Mouse (Mus musculus) stomach, postnatal 0 days (tissue): ENCODE measurements around the gene Sigmar1. TPM values are rescaled to one million over a fixed set of nuclear protein-coding genes. Genes with fewer than 3 reads are reported as not detected.
"Not testable (repeated sequence)": the region's sequence is repeated elsewhere in the genome, so short reads cannot be mapped to it uniquely, and the experiment has no call there.

Experiments used
- ATAC-seq: fragments of 200-750 bp; cut with Nextera tagmentation; 2 replicates; pipeline ENCODE4 v1.8.0; 2017; ENCODE audit not compliant: low FRiP score, low TSS enrichment
- DNase-seq: peaks from one replicate; pipeline ENCODE4 v3.0.0-alpha.2; 2016; ENCODE audit warnings: low spot score
- H3K27ac ChIP-seq: fragments of 300-500 bp; sonication (generic); replicated peaks from 2 replicates; pipeline ENCODE4 v1.5.1; 2014; ENCODE audit warnings: mild to moderate bottlenecking, control low read depth
- H3K27me3 ChIP-seq: fragments of 300-500 bp; sonication (generic); 2 replicates; pipeline ENCODE4 v1.6.1; 2014; ENCODE audit warnings: low read length; ENCODE audit not compliant: control insufficient read depth, insufficient read depth
- H3K36me3 ChIP-seq: fragments of 300-500 bp; sonication (generic); 2 replicates; pipeline ENCODE4 v1.6.1; 2014; ENCODE audit warnings: low read length, mixed read lengths; ENCODE audit not compliant: control insufficient read depth, insufficient read depth
- H3K4me1 ChIP-seq: fragments of 300-500 bp; sonication (generic); replicated peaks from 2 replicates; pipeline ENCODE4 v1.6.1; 2014; ENCODE audit warnings: antibody characterized with exemption; ENCODE audit not compliant: control insufficient read depth, insufficient read depth
- H3K4me2 ChIP-seq: fragments of 300-500 bp; sonication (generic); replicated peaks from 2 replicates; pipeline ENCODE4 v1.6.1; 2014; ENCODE audit warnings: low read depth, mild to moderate bottlenecking, control low read depth, moderate library complexity
- H3K4me3 ChIP-seq: fragments of 300-500 bp; sonication (generic); 2 replicates; pipeline ENCODE4 v1.5.1; 2014; ENCODE audit warnings: low read depth, low read length, control low read depth
- H3K9ac ChIP-seq: fragments of 300-500 bp; sonication (generic); 2 replicates; pipeline ENCODE4 v1.6.1; 2014; ENCODE audit warnings: mild to moderate bottlenecking, low read length, control low read depth, mixed read lengths
- H3K9me3 ChIP-seq: fragments of 300-500 bp; sonication (generic); 2 replicates; pipeline ENCODE4 v1.6.1; 2016; ENCODE audit warnings: low read length; ENCODE audit not compliant: control insufficient read depth
- CTCF ChIP-seq: IDR thresholded peaks from 2 replicates; pipeline ENCODE4 v1.5.1; 2016; ENCODE audit warnings: antibody characterized with exemption, low read depth, mild to moderate bottlenecking, moderate library complexity
- EP300 ChIP-seq: optimal IDR thresholded peaks from 2 replicates; pipeline ENCODE3; 2016; ENCODE audit warnings: antibody characterized with exemption
- WGBS: fragments of 180-500 bp; shearing (Covaris S2); extraction: QIAGEN DNeasy Blood & Tissue Kit; methylation state at CpG from one replicate; pipeline ENCODE4 v1.1.7; 2014; 5-methylcytosine and 5-hydroxymethylcytosine counted together
- polyA plus RNA-seq: library from polyadenylated mRNA; unstranded; fragments of >200 nt; fragmentation: Nextera tagmentation; extraction: Ambion mirVana; gene quantifications from 2 replicates; pipeline ENCODE4 v1.2.1, GENCODE M21; 2015

Sigmar1 gene
- polyA plus RNA-seq, result 41.6 and 43.9 TPM in 2 replicates

GRCm38 (mm10) chr4:41755338-41756305 lies at the start of gene Sigmar1:
Sigmar1 (minus strand) TSS chr4:41756157.
- peak within 1 kb of the TSS; percentile 72 for H3K4me3 ChIP-seq
- no peaks in the 10 kb centered on the region for H3K27me3 ChIP-seq
- peaks cover under 1% of the 10 kb centered on the region; the same call in 1 of the 2 replicates for H3K4me1 ChIP-seq
- ATAC-seq, result peak; percentile 73
- H3K9me3 ChIP-seq, result no peaks in the 10 kb centered on the region
- WGBS, result under 1% methylated on average over 54 of the region's 57 CpGs
- TF ChIP-seq EP300, result no peak
- TF ChIP-seq CTCF, result peak; percentile 93
- peak within 1 kb of the TSS; percentile 82 for H3K4me2 ChIP-seq
- peaks cover 5% of the 10 kb centered on the region; the same call in 1 of the 2 replicates for H3K36me3 ChIP-seq
- peak within 1 kb of the TSS; percentile 86 for H3K27ac ChIP-seq
- DNase-seq, result peak; percentile 91
- peak within 1 kb of the TSS; percentile 80 for H3K9ac ChIP-seq

- ATAC-seq, H3K27ac ChIP-seq, DNase-seq, H3K9me3 ChIP-seq, H3K4me1 ChIP-seq, H3K36me3 ChIP-seq, H3K9ac ChIP-seq, H3K4me3 ChIP-seq, H3K27me3 ChIP-seq, H3K4me2 ChIP-seq: not testable (repeated sequence)
- WGBS, result 52% methylated on average over 3 of the region's 3 CpGs
These were observed 27.2 kb upstream of the Sigmar1 start for GRCm38 (mm10) chr4:41783197-41783596.

- not testable (repeated sequence) for H3K9me3 ChIP-seq, H3K36me3 ChIP-seq, H3K9ac ChIP-seq, DNase-seq, H3K27me3 ChIP-seq, H3K4me1 ChIP-seq, ATAC-seq, H3K4me3 ChIP-seq, H3K4me2 ChIP-seq, H3K27ac ChIP-seq
- 43% methylated on average over 4 of the region's 4 CpGs for WGBS
These were observed 26.8 kb upstream of the Sigmar1 start for GRCm38 (mm10) chr4:41782711-41783110.

- H3K4me2 ChIP-seq, DNase-seq: not testable (repeated sequence)
These were observed 26.0 kb upstream of the Sigmar1 start for GRCm38 (mm10) chr4:41781748-41782485.

GRCm38 (mm10) chr4:41781271-41781670 lies 25.3 kb upstream of the Sigmar1 start:
- ATAC-seq, H3K4me2 ChIP-seq, H3K9me3 ChIP-seq, H3K27me3 ChIP-seq, H3K27ac ChIP-seq, H3K4me1 ChIP-seq, DNase-seq, H3K4me3 ChIP-seq, H3K36me3 ChIP-seq, H3K9ac ChIP-seq: not testable (repeated sequence)
- WGBS, result 23% methylated on average over 5 of the region's 9 CpGs

More at GRCm38 (mm10) chr4:41781748-41782485, 26.0 kb upstream of the Sigmar1 start:
- not testable (repeated sequence) for H3K27me3 ChIP-seq, H3K9me3 ChIP-seq, ATAC-seq, H3K36me3 ChIP-seq, H3K4me3 ChIP-seq, H3K4me1 ChIP-seq, H3K9ac ChIP-seq, H3K27ac ChIP-seq
- 29% methylated on average over 15 of the region's 21 CpGs for WGBS

GRCm38 (mm10) chr4:41775840-41776239 lies 19.9 kb upstream of the Sigmar1 start:
- not testable (repeated sequence) for H3K9ac ChIP-seq, H3K27me3 ChIP-seq, H3K4me1 ChIP-seq, H3K27ac ChIP-seq, ATAC-seq, H3K36me3 ChIP-seq, H3K4me2 ChIP-seq, H3K9me3 ChIP-seq, DNase-seq, H3K4me3 ChIP-seq
- 90% methylated on average over 1 of the region's 1 CpGs for WGBS

GRCm38 (mm10) chr4:41774506-41774905 lies 18.5 kb upstream of the Sigmar1 start:
- not testable (repeated sequence) for H3K27ac ChIP-seq, H3K9me3 ChIP-seq, H3K4me3 ChIP-seq, DNase-seq, H3K4me1 ChIP-seq, H3K9ac ChIP-seq, H3K4me2 ChIP-seq, H3K27me3 ChIP-seq, H3K36me3 ChIP-seq, ATAC-seq
- WGBS, result 80% methylated on average over 3 of the region's 3 CpGs

- H3K27ac ChIP-seq, ATAC-seq, H3K9ac ChIP-seq, H3K9me3 ChIP-seq, H3K27me3 ChIP-seq, H3K36me3 ChIP-seq, H3K4me1 ChIP-seq: not testable (repeated sequence)
- DNase-seq, result peak; percentile 75
- WGBS, result 3% methylated on average over 12 of the region's 14 CpGs
- Histone ChIP-seq H3K4me2 (peak within 1 kb of the TSS; percentile 35; the same call in 1 of the 2 replicates), H3K4me3 (peak within 1 kb of the TSS; percentile 23; the same call in 1 of the 2 replicates)
These were observed 18.0 kb upstream of the Sigmar1 start, which contains the start of gene Ccl27a for GRCm38 (mm10) chr4:41774002-41774401. Ccl27a (minus strand) TSS chr4:41774247.
